Mouse (Mus musculus) intestine, embryonic 15.5 days (tissue): ENCODE measurements around the gene Hist1h2bf. TPM values are rescaled to one million over a fixed set of nuclear protein-coding genes. Genes with fewer than 3 reads are reported as not detected.
"Not testable (repeated sequence)": the region's sequence is repeated elsewhere in the genome, so short reads cannot be mapped to it uniquely, and the experiment has no call there.

Experiments
- ATAC-seq: fragments of 200-750 bp; cut with Nextera tagmentation; 2 replicates; pipeline ENCODE4 v1.8.0; 2017; ENCODE audit warnings: moderate TSS enrichment, moderate library complexity
- H3K27ac ChIP-seq: fragments of 300-500 bp; sonication (generic); 2 replicates; pipeline ENCODE4 v1.5.1; 2015; ENCODE audit warnings: mild to moderate bottlenecking, inconsistent platforms
- H3K27me3 ChIP-seq: fragments of 300-500 bp; sonication (generic); replicated peaks from 2 replicates; pipeline ENCODE4 v1.6.1; 2015; ENCODE audit warnings: inconsistent platforms
- H3K36me3 ChIP-seq: fragments of 300-500 bp; sonication (generic); 2 replicates; pipeline ENCODE4 v1.6.1; 2015; ENCODE audit warnings: inconsistent platforms
- H3K4me1 ChIP-seq: fragments of 300-500 bp; sonication (generic); replicated peaks from 2 replicates; pipeline ENCODE4 v1.6.1; 2015; ENCODE audit warnings: inconsistent platforms
- H3K4me2 ChIP-seq: fragments of 300-500 bp; sonication (generic); replicated peaks from 2 replicates; pipeline ENCODE4 v1.6.1; 2015; ENCODE audit warnings: mild to moderate bottlenecking, inconsistent platforms
- H3K4me3 ChIP-seq: fragments of 300-500 bp; sonication (generic); replicated peaks from 2 replicates; pipeline ENCODE4 v1.5.1; 2015; ENCODE audit warnings: inconsistent platforms
- H3K9ac ChIP-seq: fragments of 300-500 bp; sonication (generic); 2 replicates; pipeline ENCODE4 v1.6.1; 2015; ENCODE audit warnings: inconsistent platforms
- H3K9me3 ChIP-seq: fragments of 300-500 bp; sonication (generic); 2 replicates; pipeline ENCODE4 v1.6.1; 2016; ENCODE audit warnings: inconsistent platforms
- WGBS: fragments of 180-500 bp; shearing (Covaris S2); methylation state at CpG from one replicate; pipeline ENCODE4 v1.1.7; 2015; 5-methylcytosine and 5-hydroxymethylcytosine counted together
- polyA plus RNA-seq: library from polyadenylated mRNA; unstranded; fragments of >200 nt; fragmentation: Nextera tagmentation; extraction: Ambion mirVana; gene quantifications from 2 replicates; pipeline ENCODE4 v1.2.1, GENCODE M21; 2015

Hist1h2bf gene
- polyA plus RNA-seq, 1 experiment from 2014 or later: 4.2 TPM

GRCm38 (mm10) chr13:23550761-23551145, 23.2 kb downstream of the Hist1h2bf start:
- WGBS: 5% methylated on average over 3 of the region's 3 CpGs
- H3K4me3 ChIP-seq: peak overlapping the region; percentile 44
- ATAC-seq: no peak
- peak overlapping the region; percentile 36 for H3K9ac ChIP-seq
- peak overlapping the region; percentile 92 for H3K27ac ChIP-seq
- H3K4me2 ChIP-seq: peak overlapping the region; percentile 61
- no peaks in the 10 kb centered on the region for H3K27me3 ChIP-seq
- no peaks in the 10 kb centered on the region for H3K9me3 ChIP-seq
- H3K4me1 ChIP-seq: no peaks in the 10 kb centered on the region; the same call in 1 of the 2 replicates
- H3K36me3 ChIP-seq: no peaks in the 10 kb centered on the region

- WGBS: 56% methylated on average over 5 of the region's 5 CpGs
- no peak overlapping the region for H3K27ac ChIP-seq
- H3K4me2 ChIP-seq: no peak overlapping the region
- no peaks in the 10 kb centered on the region for H3K4me1 ChIP-seq
- H3K9ac ChIP-seq: no peak overlapping the region
- H3K4me3 ChIP-seq: no peak overlapping the region
- no peaks in the 10 kb centered on the region for H3K36me3 ChIP-seq
- no peak for ATAC-seq
- no peaks in the 10 kb centered on the region for H3K9me3 ChIP-seq
- no peaks in the 10 kb centered on the region for H3K27me3 ChIP-seq
These were observed 27.3 kb downstream of the Hist1h2bf start for GRCm38 (mm10) chr13:23546694-23547093.

- Histone ChIP-seq H3K4me3 (peak overlapping the region; percentile 44), H3K4me2 (peak overlapping the region; percentile 50), H3K9ac (0 out of 2 replicates have a peak overlapping the region, but pooled peaks have one; percentile 55), H3K27ac (peak overlapping the region; percentile 90; the same call in 1 of the 2 replicates)
- 0% methylated on average over 12 of the region's 14 CpGs for WGBS
- not testable (repeated sequence) for H3K4me1 ChIP-seq, H3K27me3 ChIP-seq, H3K9me3 ChIP-seq, H3K36me3 ChIP-seq
- peak; percentile 19; the same call in 1 of the 2 replicates for ATAC-seq
These were observed 29.2 kb downstream of the Hist1h2bf start for GRCm38 (mm10) chr13:23544787-23545120.

GRCm38 (mm10) chr13:23543965-23544786, 29.8 kb downstream of the Hist1h2bf start, which contains the start of gene Hist1h3f:
TSS of gene Hist1h3f (plus strand) at chr13:23544052.
- Histone ChIP-seq H3K9me3 (no peaks in the 10 kb centered on the region), H3K4me2 (peak within 1 kb of the TSS; percentile 67), H3K4me3 (peak within 1 kb of the TSS; percentile 44), H3K9ac (peak within 1 kb of the TSS; percentile 55), H3K36me3 (no peaks in the 10 kb centered on the region), H3K27me3 (no peaks in the 10 kb centered on the region), H3K4me1 (0 out of 2 replicates have a peak, but pooled peaks cover 2% of the 10 kb centered on the region), H3K27ac (peak within 1 kb of the TSS; percentile 90)
- under 1% methylated on average over 24 of the region's 45 CpGs for WGBS
- ATAC-seq: peak; percentile 93

GRCm38 (mm10) chr13:23542999-23543607, 30.9 kb downstream of the Hist1h2bf start, which contains the start of gene Hist1h2bh:
TSS of gene Hist1h2bh (minus strand) at chr13:23543392.
- H3K27me3 ChIP-seq, H3K36me3 ChIP-seq, H3K9me3 ChIP-seq, H3K4me1 ChIP-seq: not testable (repeated sequence)
- Histone ChIP-seq H3K4me2 (peak within 1 kb of the TSS; percentile 67), H3K9ac (peak within 1 kb of the TSS; percentile 45), H3K4me3 (peak within 1 kb of the TSS; percentile 44), H3K27ac (peak within 1 kb of the TSS; percentile 87)
- peak; percentile 95 for ATAC-seq
- under 1% methylated on average over 37 of the region's 42 CpGs for WGBS

GRCm38 (mm10) chr13:23542225-23542980, 31.6 kb downstream of the Hist1h2bf start:
- WGBS: 12% methylated on average over 3 of the region's 3 CpGs
- not testable (repeated sequence) for H3K36me3 ChIP-seq, H3K4me1 ChIP-seq, H3K27me3 ChIP-seq, H3K9me3 ChIP-seq, ATAC-seq
- Histone ChIP-seq H3K4me3 (peak overlapping the region; percentile 44), H3K4me2 (peak overlapping the region; percentile 67), H3K27ac (peak overlapping the region; percentile 86), H3K9ac (peak overlapping the region; percentile 45)

- Histone ChIP-seq H3K9me3 (no peaks in the 10 kb centered on the region), H3K27ac (no peak overlapping the region), H3K27me3 (no peaks in the 10 kb centered on the region), H3K36me3 (no peaks in the 10 kb centered on the region), H3K4me3 (no peak overlapping the region), H3K9ac (no peak overlapping the region), H3K4me2 (no peak overlapping the region), H3K4me1 (0 out of 2 replicates have a peak, but pooled peaks cover 3% of the 10 kb centered on the region)
- ATAC-seq: no peak
- 85% methylated on average over 3 of the region's 3 CpGs for WGBS
These were observed 32.5 kb downstream of the Hist1h2bf start for GRCm38 (mm10) chr13:23541497-23541896.

- not testable (repeated sequence) for ATAC-seq
- 59% methylated on average over 1 of the region's 1 CpGs for WGBS
These were observed 34.2 kb downstream of the Hist1h2bf start for GRCm38 (mm10) chr13:23539821-23540220.

GRCm38 (mm10) chr13:23538249-23538648, 35.7 kb downstream of the Hist1h2bf start:
- ATAC-seq: no peak
- WGBS: 73% methylated on average over 5 of the region's 5 CpGs
- 0 out of 2 replicates have a peak, but pooled peaks cover 7% of the 10 kb centered on the region for H3K4me1 ChIP-seq
- no peak overlapping the region for H3K4me3 ChIP-seq
- no peak overlapping the region for H3K9ac ChIP-seq
- H3K4me2 ChIP-seq: no peak overlapping the region
- no peaks in the 10 kb centered on the region for H3K27me3 ChIP-seq
- H3K27ac ChIP-seq: no peak overlapping the region
- no peaks in the 10 kb centered on the region for H3K9me3 ChIP-seq
- no peaks in the 10 kb centered on the region for H3K36me3 ChIP-seq

More at GRCm38 (mm10) chr13:23539821-23540220, 34.2 kb downstream of the Hist1h2bf start:
- not testable (repeated sequence) for H3K27ac ChIP-seq, H3K4me1 ChIP-seq, H3K9ac ChIP-seq, H3K36me3 ChIP-seq, H3K4me2 ChIP-seq, H3K27me3 ChIP-seq, H3K9me3 ChIP-seq, H3K4me3 ChIP-seq

GRCm38 (mm10) chr13:23537006-23537710, 36.8 kb downstream of the Hist1h2bf start:
- H3K4me2 ChIP-seq: peak overlapping the region; percentile 69; the same call in 1 of the 2 replicates
- H3K9me3 ChIP-seq: no peaks in the 10 kb centered on the region
- no peak overlapping the region for H3K9ac ChIP-seq
- no peaks in the 10 kb centered on the region for H3K36me3 ChIP-seq
- no peaks in the 10 kb centered on the region for H3K27me3 ChIP-seq
- WGBS: 69% methylated on average over 3 of the region's 3 CpGs
- peaks cover 16% of the 10 kb centered on the region for H3K4me1 ChIP-seq
- no peak overlapping the region for H3K27ac ChIP-seq
- no peak overlapping the region for H3K4me3 ChIP-seq
- no peak for ATAC-seq

- Histone ChIP-seq H3K9ac (peak overlapping the region; percentile 42), H3K9me3 (no peaks in the 10 kb centered on the region), H3K27ac (peak overlapping the region; percentile 27), H3K4me1 (peaks cover 17% of the 10 kb centered on the region), H3K4me3 (peak overlapping the region; percentile 50), H3K36me3 (no peaks in the 10 kb centered on the region), H3K27me3 (no peaks in the 10 kb centered on the region), H3K4me2 (peak overlapping the region; percentile 69)
- 14% methylated on average over 7 of the region's 7 CpGs for WGBS
- no peak for ATAC-seq
These were observed 37.7 kb downstream of the Hist1h2bf start for GRCm38 (mm10) chr13:23536076-23536822.
